Mouse (Mus musculus) lung, postnatal 14 days (tissue): ENCODE data around the gene Wdr41.
A peak's percentile ranks its signal among the peaks of the same experiment; 100 is the strongest.

Experiments used
- DNase-seq: peaks from one replicate; pipeline ENCODE4 v3.0.0; 2021

Gene Wdr41

GRCm38 (mm10) chr13:94976219-94977186, at the start of gene Wdr41:
Wdr41 (plus strand) TSS chr13:94976344.
- peak; percentile 94 for DNase-seq

GRCm38 (mm10) chr13:94928086-94928485, 48.1 kb upstream of the Wdr41 start:
- no peak for DNase-seq

- no peak for DNase-seq
Observed at GRCm38 (mm10) chr13:94938418-94938817, 37.7 kb upstream of the Wdr41 start.

- no peak for DNase-seq
Observed at GRCm38 (mm10) chr13:94940104-94940503, 36.0 kb upstream of the Wdr41 start.

GRCm38 (mm10) chr13:94941230-94941629, 34.9 kb upstream of the Wdr41 start:
- DNase-seq, result peak; percentile 76

GRCm38 (mm10) chr13:94955941-94956340, 20.2 kb upstream of the Wdr41 start:
- no peak for DNase-seq

- no peak for DNase-seq
Observed at GRCm38 (mm10) chr13:94957965-94958364, 18.2 kb upstream of the Wdr41 start.

- DNase-seq, result no peak
Observed at GRCm38 (mm10) chr13:94969992-94970553, 6.1 kb upstream of the Wdr41 start.

- DNase-seq, result no peak
Observed at GRCm38 (mm10) chr13:94975828-94976218, 321 bp upstream of the Wdr41 start.

- no peak for DNase-seq
Observed at GRCm38 (mm10) chr13:94979081-94979480, 2.9 kb downstream of the Wdr41 start.

- no peak for DNase-seq
Observed at GRCm38 (mm10) chr13:94990516-94990915, 14.4 kb downstream of the Wdr41 start.

GRCm38 (mm10) chr13:95007281-95007680, 31.1 kb downstream of the Wdr41 start:
- DNase-seq, result no peak

GRCm38 (mm10) chr13:95009261-95009660, 33.1 kb downstream of the Wdr41 start:
- no peak for DNase-seq

- no peak for DNase-seq
Observed at GRCm38 (mm10) chr13:95011546-95012257, 35.6 kb downstream of the Wdr41 start.

GRCm38 (mm10) chr13:95017278-95017677, 41.1 kb downstream of the Wdr41 start:
- DNase-seq, result no peak

- DNase-seq, result peak; percentile 58
Observed at GRCm38 (mm10) chr13:95017916-95018315, 41.8 kb downstream of the Wdr41 start.

- DNase-seq, result no peak
Observed at GRCm38 (mm10) chr13:95019345-95019744, 43.2 kb downstream of the Wdr41 start.

GRCm38 (mm10) chr13:95020216-95020615, 44.1 kb downstream of the Wdr41 start:
- no peak for DNase-seq

- no peak for DNase-seq
Observed at GRCm38 (mm10) chr13:95030828-95031227, 54.7 kb downstream of the Wdr41 start.

- DNase-seq, result no peak
Observed at GRCm38 (mm10) chr13:95032127-95032831, 56.1 kb downstream of the Wdr41 start.

GRCm38 (mm10) chr13:95032973-95033372, 56.8 kb downstream of the Wdr41 start:
- no peak for DNase-seq

- no peak for DNase-seq
Observed at GRCm38 (mm10) chr13:95034094-95034493, 58.0 kb downstream of the Wdr41 start.

- DNase-seq, result no peak
Observed at GRCm38 (mm10) chr13:95034715-95035114, 58.6 kb downstream of the Wdr41 start.
